Comparison of ENCODE assay signal across 8 mouse cellular contexts in the genomic region with DNA sequence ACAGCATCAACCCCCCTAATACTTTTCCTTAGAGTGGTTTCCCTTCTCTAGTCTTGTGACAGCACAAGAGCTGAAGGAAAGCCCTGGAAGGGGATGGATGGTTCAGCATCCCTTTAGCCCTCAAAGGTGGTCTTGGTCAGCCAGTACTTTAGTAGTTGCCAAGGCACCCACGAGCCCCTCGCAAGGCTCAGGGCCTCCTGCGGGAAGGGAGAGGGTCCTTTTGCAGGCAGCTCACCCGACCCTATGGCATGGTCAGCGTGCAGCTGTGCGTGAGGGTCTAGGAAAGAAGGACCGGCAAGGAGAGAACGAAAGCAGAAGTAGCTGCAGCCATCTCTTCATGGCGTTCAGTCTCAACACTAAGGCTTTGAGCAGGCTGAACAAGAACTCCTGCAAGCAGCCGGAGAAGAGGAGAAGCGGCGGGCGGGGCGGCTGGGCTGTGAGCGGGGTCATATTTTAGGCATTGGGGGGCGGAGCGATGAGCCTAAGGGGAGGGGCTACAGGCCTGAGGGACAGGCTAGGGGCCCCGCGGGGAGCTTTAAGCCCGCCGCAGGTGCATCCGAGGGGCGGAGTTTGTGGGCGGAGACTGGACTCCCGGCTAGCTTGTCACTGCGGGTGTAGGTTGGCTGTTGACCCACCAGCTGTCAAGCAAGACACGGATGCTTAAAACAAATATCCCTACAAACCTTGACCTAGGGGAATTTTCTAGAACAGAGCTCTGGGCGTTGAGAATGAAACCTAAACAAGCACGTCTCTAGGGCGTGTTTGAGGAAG. TPM values are rescaled to one million over a fixed set of nuclear protein-coding genes. Genes with fewer than 3 reads are reported as not detected.
DNase-seq lines count a peak whose midpoint lies in the region; ATAC-seq lines count a peak whose summit lies in the region.

No protein-coding gene starts in this region.

- peak overlapping the region; percentile 46 for H3K4me2 ChIP-seq in embryonic facial prominence, embryonic 11.5 days (ENCODE audit: low read depth, low read length)
- H3K4me2 ChIP-seq in lung, embryonic 15.5 days = peak overlapping the region; percentile 58
- H3K4me2 ChIP-seq in neural tube, embryonic 15.5 days = peak overlapping the region; percentile 74

- H3K9ac ChIP-seq in embryonic facial prominence, embryonic 11.5 days (replicated peaks; ENCODE audit: low read length) = peak overlapping the region; percentile 35
- peak overlapping the region; percentile 50 for H3K9ac ChIP-seq in lung, embryonic 15.5 days
- H3K9ac ChIP-seq in neural tube, embryonic 15.5 days (replicated peaks) = peak overlapping the region; percentile 44

- H3K4me1 ChIP-seq in embryonic facial prominence, embryonic 11.5 days (ENCODE audit: control insufficient read depth, insufficient read depth, low read length) = no peaks in the 10 kb centered on the region; the same call in 1 of the 2 replicates
- peaks cover 11% of the 10 kb centered on the region for H3K4me1 ChIP-seq in heart, embryonic 10.5 days
- H3K4me1 ChIP-seq in lung, embryonic 15.5 days = peaks cover 12% of the 10 kb centered on the region
- peaks cover 15% of the 10 kb centered on the region for H3K4me1 ChIP-seq in neural tube, embryonic 15.5 days

- H3K9me3 ChIP-seq in embryonic facial prominence, embryonic 11.5 days (replicated peaks; ENCODE audit: control insufficient read depth, low read length) = no peaks in the 10 kb centered on the region
- no peaks in the 10 kb centered on the region for H3K9me3 ChIP-seq in heart, embryonic 10.5 days
- no peaks in the 10 kb centered on the region for H3K9me3 ChIP-seq in lung, embryonic 15.5 days
- no peaks in the 10 kb centered on the region for H3K9me3 ChIP-seq in neural tube, embryonic 15.5 days (replicated peaks)

- H3K4me3 ChIP-seq in embryonic facial prominence, embryonic 11.5 days (ENCODE audit: low read depth, low read length) = peak overlapping the region; percentile 12; the same call in 1 of the 2 replicates
- peak overlapping the region; percentile 52 for H3K4me3 ChIP-seq in heart, embryonic 10.5 days
- H3K4me3 ChIP-seq in lung, embryonic 15.5 days = peak overlapping the region; percentile 35
- H3K4me3 ChIP-seq in neural tube, embryonic 15.5 days (replicated peaks) = peak overlapping the region; percentile 42

- H3K27me3 ChIP-seq in embryonic facial prominence, embryonic 11.5 days (ENCODE audit: control insufficient read depth, insufficient read depth, low read length) = no peaks in the 10 kb centered on the region
- H3K27me3 ChIP-seq in heart, embryonic 10.5 days (ENCODE audit: insufficient read depth, poor library complexity, severe bottlenecking) = peaks cover 21% of the 10 kb centered on the region; the same call in 1 of the 2 replicates
- 0 out of 2 replicates have a peak, but pooled peaks cover under 1% of the 10 kb centered on the region for H3K27me3 ChIP-seq in lung, embryonic 15.5 days
- H3K27me3 ChIP-seq in neural tube, embryonic 15.5 days (replicated peaks) = no peaks in the 10 kb centered on the region

- H3K27ac ChIP-seq in embryonic facial prominence, embryonic 11.5 days (replicated peaks; ENCODE audit: low read depth, low read length) = no peak overlapping the region
- peak overlapping the region; percentile 6; the same call in 1 of the 2 replicates for H3K27ac ChIP-seq in heart, embryonic 10.5 days
- H3K27ac ChIP-seq in lung, embryonic 15.5 days = no peak overlapping the region
- 0 out of 2 replicates have a peak overlapping the region, but pooled peaks have one; percentile 0 for H3K27ac ChIP-seq in neural tube, embryonic 15.5 days (replicated peaks)

- no peaks in the 10 kb centered on the region for H3K36me3 ChIP-seq in embryonic facial prominence, embryonic 11.5 days (replicated peaks; ENCODE audit: control insufficient read depth, insufficient read depth, low read depth, low read length)
- H3K36me3 ChIP-seq in heart, embryonic 10.5 days = peaks cover 18% of the 10 kb centered on the region
- H3K36me3 ChIP-seq in lung, embryonic 15.5 days = peaks cover 5% of the 10 kb centered on the region; the same call in 1 of the 2 replicates
- no peaks in the 10 kb centered on the region for H3K36me3 ChIP-seq in neural tube, embryonic 15.5 days

- peak; percentile 93 for ATAC-seq in CD4-positive, CD25-positive, alpha-beta regulatory T cell, adult 4 months
- peak; percentile 60 for ATAC-seq in embryonic facial prominence, embryonic 11.5 days (replicated peaks; ENCODE audit: insufficient number of reproducible peaks, low FRiP score, low TSS enrichment, low read depth)
- peak; percentile 89 for ATAC-seq in lung, embryonic 15.5 days (ENCODE audit: borderline replicate concordance, extremely low read depth, low FRiP score, low TSS enrichment)
- ATAC-seq in neural tube, embryonic 15.5 days (ENCODE audit: low FRiP score) = peak; percentile 79

- WGBS in embryonic facial prominence, embryonic 11.5 days = under 1% methylated on average over 30 of the region's 30 CpGs
- WGBS in heart, embryonic 10.5 days = 2% methylated on average over 30 of the region's 30 CpGs
- under 1% methylated on average over 30 of the region's 30 CpGs for WGBS in lung, embryonic 15.5 days
- WGBS in neural tube, embryonic 15.5 days = 1% methylated on average over 30 of the region's 30 CpGs

- peak; percentile 89 for DNase-seq in adrenal gland, postnatal 14 days
- peak; percentile 88 for DNase-seq in embryonic facial prominence, embryonic 11.5 days (ENCODE audit: low spot score)
- DNase-seq in heart, embryonic 10.5 days (ENCODE audit: low spot score) = peak; percentile 94
- DNase-seq in kidney, adult 9 months = peak; percentile 82
- DNase-seq in thymus, postnatal 0 days (ENCODE audit: low spot score) = peak; percentile 92

RNA-seq across cellular contexts. Expression of gene Synj2, which starts 6.3 kb away (rescaled TPM):
- polyA plus RNA-seq in CD4-positive, CD25-positive, alpha-beta regulatory T cell, adult 4 months (2017; shearing (Covaris generic)) = 10 to 100 TPM; 11.3 to 19.9 TPM
- 12.4 and 13.3 TPM in 2 replicates for total RNA-seq in adrenal gland, postnatal 14 days (2021)
- 1.9 and 2.0 TPM in 2 replicates for polyA plus RNA-seq in embryonic facial prominence, embryonic 11.5 days (2014; fragmentation: Nextera tagmentation; extraction: Ambion mirVana)
- 3.4 and 3.8 TPM in 2 replicates for polyA plus RNA-seq in heart, embryonic 10.5 days (2016; fragmentation: Nextera tagmentation; extraction: Ambion mirVana)
- polyA plus RNA-seq in lung, embryonic 15.5 days (2015; fragmentation: Nextera tagmentation; extraction: Ambion mirVana) = 3.3 and 3.4 TPM in 2 replicates
- polyA plus RNA-seq in neural tube, embryonic 15.5 days (2015; fragmentation: Nextera tagmentation; extraction: Ambion mirVana) = 1.5 and 2.7 TPM in 2 replicates
- 4.2 and 4.5 TPM in 2 replicates for polyA plus RNA-seq in thymus, postnatal 0 days (2015; fragmentation: Nextera tagmentation; extraction: Ambion mirVana)

Comparison
In these comparisons a context has a peak if more than half of its experiments do, and no peak if none do; other contexts are left out.
1. H3K27ac ChIP-seq: peak in heart, embryonic 10.5 days (single experiment) and neural tube, embryonic 15.5 days (single experiment); none in embryonic facial prominence, embryonic 11.5 days (single experiment) and lung, embryonic 15.5 days (single experiment).
2. Peak in every context shown above with its lines, with median percentiles within 50 percentile points of each other: ATAC-seq, DNase-seq, H3K4me2 ChIP-seq, H3K4me3 ChIP-seq and H3K9ac ChIP-seq.